25 mouse cellular contexts compared by ENCODE assay signal in genomic region chrX:162012570-162012969, GRCm38 (mm10).
DNase-seq lines count a peak whose midpoint lies in the region; ATAC-seq and TF ChIP-seq lines count a peak whose summit lies in the region.
"Had no signal": no experiment of that assay in that cellular context is flagged by ENCODE, and none has a peak within 500 bp of the region (broad histone marks: within the 10 kb centered on the region; RNA-seq: fewer than 3 reads in every experiment).

No protein-coding gene starts in this region.

- no peaks in the 10 kb centered on the region for H3K4me1 ChIP-seq in lung, embryonic 16.5 days (replicated peaks; ENCODE audit: control insufficient read depth, insufficient read depth, low read length)
- no peaks in the 10 kb centered on the region for H3K4me1 ChIP-seq in lung, adult 2 months (ENCODE audit: control insufficient read depth, insufficient read depth, low read length)
- peaks cover 29% of the 10 kb centered on the region for H3K4me1 ChIP-seq in forebrain, embryonic 10.5 days
- H3K4me1 ChIP-seq: embryonic facial prominence, embryonic 12.5 days; heart, embryonic 13.5 days; limb, embryonic 12.5 days; liver, embryonic 15.5 days; stomach, embryonic 15.5 days had no signal

- no peak overlapping the region for H3K27ac ChIP-seq in lung, embryonic 16.5 days (ENCODE audit: low read length)
- H3K27ac ChIP-seq in forebrain, embryonic 10.5 days: no peak overlapping the region
- H3K27ac ChIP-seq: embryonic facial prominence, embryonic 12.5 days; heart, embryonic 13.5 days; hindbrain, embryonic 14.5 days; left cerebral cortex, adult 2 months; limb, embryonic 12.5 days; liver, embryonic 15.5 days; macrophage; midbrain, embryonic 13.5 days; neural tube, embryonic 13.5 days; stomach, embryonic 15.5 days had no signal

- H3K4me3 ChIP-seq in lung, embryonic 16.5 days (ENCODE audit: low read length): no peak overlapping the region
- no peak overlapping the region for H3K4me3 ChIP-seq in lung, adult 2 months (replicated peaks; ENCODE audit: extremely low read depth, low read depth, low read length)
- H3K4me3 ChIP-seq in forebrain, embryonic 10.5 days: no peak overlapping the region
- H3K4me3 ChIP-seq: embryonic facial prominence, embryonic 12.5 days; heart, embryonic 13.5 days; left cerebral cortex, adult 2 months; limb, embryonic 12.5 days; liver, embryonic 15.5 days; midbrain, embryonic 13.5 days; neural tube, embryonic 13.5 days; stomach, embryonic 15.5 days had no signal

- H3K9me3 ChIP-seq in lung, embryonic 16.5 days (ENCODE audit: control insufficient read depth, low read length): no peaks in the 10 kb centered on the region
- no peaks in the 10 kb centered on the region for H3K9me3 ChIP-seq in forebrain, embryonic 10.5 days
- H3K9me3 ChIP-seq: embryonic facial prominence, embryonic 12.5 days; G1E; heart, embryonic 13.5 days; limb, embryonic 12.5 days; liver, embryonic 15.5 days; midbrain, embryonic 13.5 days; neural tube, embryonic 13.5 days; stomach, embryonic 15.5 days had no signal

- H3K36me3 ChIP-seq in lung, embryonic 16.5 days (ENCODE audit: control insufficient read depth, insufficient read depth, low read length): no peaks in the 10 kb centered on the region
- no peaks in the 10 kb centered on the region for H3K36me3 ChIP-seq in forebrain, embryonic 10.5 days (replicated peaks)
- H3K36me3 ChIP-seq: embryonic facial prominence, embryonic 12.5 days; G1E; heart, embryonic 13.5 days; limb, embryonic 12.5 days; liver, embryonic 15.5 days; midbrain, embryonic 13.5 days; neural tube, embryonic 13.5 days; stomach, embryonic 15.5 days had no signal

- no peak for TF ChIP-seq POLR2A in lung, adult 2 months (IDR thresholded peaks at IDR 0.05; ENCODE audit: borderline replicate concordance, extremely low read depth, low read depth, low read length)

- no peak for TF ChIP-seq CTCF in lung, adult 2 months (IDR thresholded peaks at IDR 0.05; ENCODE audit: insufficient read depth, low read length)

- H3K4me2 ChIP-seq in lung, embryonic 16.5 days (ENCODE audit: low read depth, low read length): no peak overlapping the region
- H3K4me2 ChIP-seq: embryonic facial prominence, embryonic 12.5 days; heart, embryonic 13.5 days; hindbrain, embryonic 14.5 days; limb, embryonic 12.5 days; liver, embryonic 15.5 days; midbrain, embryonic 13.5 days; neural tube, embryonic 13.5 days; stomach, embryonic 15.5 days had no signal

- no peak for DNase-seq in cerebellum, postnatal 4 days (ENCODE audit: low spot score in 2 of 2)
- DNase-seq in lung, adult 2 months: no peak
- peak; percentile 6 for DNase-seq in cerebellum, adult 8-10 months
- DNase-seq in cerebellum, postnatal 36 days: peak; percentile 11 to 24
- no peak for DNase-seq in forebrain, embryonic 10.5 days (ENCODE audit: extremely low spot score, low spot score)
- DNase-seq in spleen, postnatal 10 days (ENCODE audit: low spot score in 2 of 2): no peak
- DNase-seq: adrenal gland, adult 8-10 months; embryo, embryonic 11 days; heart, postnatal 10 days; kidney, postnatal 14 days had no signal

- ATAC-seq in cerebellum, adult (ENCODE audit: insufficient number of reproducible peaks, low FRiP score, low TSS enrichment): 0 out of 2 replicates have a peak, but pooled peaks have one; percentile 58
- peak; percentile 66; the same call in 1 of the 2 replicates for ATAC-seq in lung, embryonic 16.5 days (ENCODE audit: low read depth)
- ATAC-seq: forebrain, embryonic 16.5 days; intestine, postnatal 0 days; midbrain, embryonic 13.5 days had no signal

- no peak overlapping the region for H3K9ac ChIP-seq in lung, embryonic 16.5 days (ENCODE audit: low read length)
- H3K9ac ChIP-seq: embryonic facial prominence, embryonic 12.5 days; heart, embryonic 13.5 days; hindbrain, embryonic 14.5 days; limb, embryonic 12.5 days; liver, embryonic 15.5 days; midbrain, embryonic 13.5 days; neural tube, embryonic 13.5 days; stomach, embryonic 15.5 days had no signal

- peaks cover 14% of the 10 kb centered on the region for H3K27me3 ChIP-seq in lung, embryonic 16.5 days (ENCODE audit: control insufficient read depth, insufficient read depth, low read depth, low read length)
- peaks cover 100% of the 10 kb centered on the region for H3K27me3 ChIP-seq in forebrain, embryonic 10.5 days (ENCODE audit: poor library complexity, severe bottlenecking)

- 45% methylated on average over 4 of the region's 4 CpGs for WGBS in lung, embryonic 16.5 days
- WGBS in lung, adult 2 months: 77% methylated on average over 4 of the region's 4 CpGs
- 92% methylated on average over 4 of the region's 4 CpGs for WGBS in forebrain, embryonic 10.5 days

Comparison
In these comparisons a context has a peak if more than half of its experiments do, and no peak if none do; other contexts are left out.
1. DNase-seq: peak in cerebellum, adult 8-10 months (single experiment) and cerebellum, postnatal 36 days (2 of 2); none in cerebellum, postnatal 4 days (0 of 2), lung, adult 2 months (single experiment), forebrain, embryonic 10.5 days (single experiment) and spleen, postnatal 10 days (0 of 2).